Mouse (Mus musculus) bone marrow macrophage, adult 2 months (primary cell): ENCODE data around the gene Txn2.

ENCODE experiments used
- CTCF ChIP-seq: IDR thresholded peaks from 2 replicates; pipeline ENCODE4 v1.5.1; 2012; ENCODE audit warnings: low read depth, mild to moderate bottlenecking, low read length, moderate library complexity
- POLR2A ChIP-seq: IDR thresholded peaks from 2 replicates; pipeline ENCODE4 v1.6.1; 2012; ENCODE audit warnings: mild to moderate bottlenecking, low read depth, low read length, borderline replicate concordance

DNA sequence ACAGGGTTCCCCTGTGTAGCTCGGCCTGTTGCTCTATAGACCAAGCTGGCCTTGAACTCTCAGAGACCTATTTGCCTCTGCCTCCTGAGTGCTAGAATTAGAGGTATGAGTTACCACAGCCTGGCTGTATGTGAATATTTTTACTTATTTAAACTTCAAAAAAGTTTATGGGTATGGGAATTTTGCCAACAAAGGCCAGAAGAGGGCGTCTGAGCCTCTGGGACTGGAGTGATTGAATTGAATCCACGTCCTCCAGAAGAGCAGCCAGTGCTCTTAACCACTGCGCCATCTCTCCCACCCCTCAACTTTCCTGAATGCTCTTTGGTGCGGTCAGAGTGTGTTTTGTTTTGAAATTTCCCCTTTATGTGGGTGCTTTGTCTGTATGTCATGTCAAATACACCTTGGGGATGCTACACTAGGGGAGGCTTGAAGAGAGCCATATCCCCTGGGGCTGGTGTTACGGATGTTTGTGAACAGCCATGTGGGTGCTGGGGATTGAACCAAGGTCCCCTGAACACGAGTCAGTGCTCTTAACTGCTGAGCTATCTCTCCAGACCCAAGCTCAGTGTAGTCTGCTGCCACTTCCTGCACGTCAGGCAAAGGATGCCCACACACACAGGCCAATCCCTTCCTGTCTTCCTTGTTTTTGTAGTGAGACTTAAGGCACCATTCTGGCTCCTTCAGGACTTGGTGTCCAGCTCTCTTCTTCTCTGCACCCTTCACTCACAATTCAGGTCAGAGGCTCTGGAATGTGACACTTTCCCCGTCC lies 5.4 kb downstream of the Txn2 start:
- TF ChIP-seq POLR2A (no peak), CTCF (no peak)
